8 mouse cellular contexts compared by ENCODE assay signal in the genomic region with DNA sequence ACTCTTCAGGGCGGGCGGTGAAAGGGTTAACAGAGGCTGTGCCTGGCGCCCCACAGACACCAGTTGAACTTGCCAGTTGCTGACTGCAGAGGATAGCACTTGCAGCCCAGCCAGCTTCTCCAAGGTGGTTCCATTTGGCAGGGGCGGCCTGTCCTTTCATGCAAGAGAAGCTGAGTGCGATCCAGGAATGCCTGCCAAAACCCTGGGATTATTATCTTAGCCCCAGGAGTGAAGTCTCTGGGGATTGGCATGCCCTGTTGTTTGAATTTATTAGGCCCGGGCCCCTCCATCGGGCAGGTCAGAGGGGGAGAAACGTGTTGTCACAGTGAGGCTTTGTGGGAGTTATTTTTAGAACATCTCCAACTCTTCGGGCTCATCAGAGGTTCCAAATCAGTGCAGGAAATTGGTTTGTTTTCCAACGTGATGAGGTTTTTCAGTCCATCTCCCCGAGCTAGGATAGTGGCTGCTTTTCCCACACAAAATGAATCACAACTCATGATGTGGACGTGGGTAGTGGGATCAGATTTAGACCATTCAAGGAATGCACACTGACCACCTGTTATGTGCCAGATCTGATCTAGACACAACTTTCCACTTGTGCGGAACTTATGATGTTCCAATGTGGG.
A peak's percentile ranks its signal among the peaks of the same experiment; 100 is the strongest.
DNase-seq lines count a peak whose midpoint lies in the region; ATAC-seq lines count a peak whose summit lies in the region.

No protein-coding gene starts in this region.

- intact Hi-C loops in gastrocnemius, postnatal 36 days (cut with DNase I): no loop called here

- peaks cover 4% of the 10 kb centered on the region; the same call in 1 of the 2 replicates for H3K27me3 ChIP-seq in midbrain, embryonic 13.5 days
- H3K27me3 ChIP-seq in midbrain, embryonic 11.5 days (ENCODE audit: control insufficient read depth, insufficient read depth, low read length): no peaks in the 10 kb centered on the region

- no peaks in the 10 kb centered on the region for H3K9me3 ChIP-seq in midbrain, embryonic 13.5 days
- no peaks in the 10 kb centered on the region for H3K9me3 ChIP-seq in midbrain, embryonic 11.5 days (ENCODE audit: control insufficient read depth, low read length)

- ATAC-seq in midbrain, embryonic 13.5 days: 0 out of 2 replicates have a peak, but pooled peaks have one; percentile 15
- ATAC-seq in midbrain, embryonic 11.5 days (ENCODE audit: low FRiP score): no peak

- peaks cover 50% of the 10 kb centered on the region for H3K4me1 ChIP-seq in midbrain, embryonic 13.5 days (replicated peaks)
- peaks cover 10% of the 10 kb centered on the region; the same call in 1 of the 2 replicates for H3K4me1 ChIP-seq in midbrain, embryonic 11.5 days (ENCODE audit: control insufficient read depth, insufficient read depth, low read length)

- no peak overlapping the region for H3K4me3 ChIP-seq in midbrain, embryonic 13.5 days (replicated peaks)
- H3K4me3 ChIP-seq in midbrain, embryonic 11.5 days (ENCODE audit: low read depth, low read length): no peak overlapping the region

- no peak for DNase-seq in midbrain, embryonic 11.5 days (ENCODE audit: low spot score, missing footprints)
- peak; percentile 90 for DNase-seq in cerebellum, adult 9-11 months
- DNase-seq in gastrocnemius, postnatal 36 days: peak; percentile 58 to 66
- peak; percentile 42 to 48 for DNase-seq in layer of hippocampus, adult 18-20 months (ENCODE audit: low spot score in 2 of 2)
- peak; percentile 85 to 90 for DNase-seq in right cerebral cortex, postnatal 10 days (ENCODE audit: low spot score in 2 of 2)
- no peak for DNase-seq in thymus, adult 18-20 months
- no peak for DNase-seq in yolk sac, embryonic 10.5 days (ENCODE audit: low spot score)

- 48% methylated on average over 13 of the region's 13 CpGs for WGBS in midbrain, embryonic 13.5 days
- WGBS in midbrain, embryonic 11.5 days: 56% methylated on average over 13 of the region's 13 CpGs

- H3K27ac ChIP-seq in midbrain, embryonic 13.5 days: 0 out of 2 replicates have a peak overlapping the region, but pooled peaks have one; percentile 26
- no peak overlapping the region for H3K27ac ChIP-seq in midbrain, embryonic 11.5 days (ENCODE audit: low read depth, low read length)

- no peaks in the 10 kb centered on the region for H3K36me3 ChIP-seq in midbrain, embryonic 13.5 days
- no peaks in the 10 kb centered on the region for H3K36me3 ChIP-seq in midbrain, embryonic 11.5 days (ENCODE audit: control insufficient read depth, insufficient read depth, low read length)

- no peak overlapping the region for H3K9ac ChIP-seq in midbrain, embryonic 13.5 days (replicated peaks)
- no peak overlapping the region for H3K9ac ChIP-seq in midbrain, embryonic 11.5 days (ENCODE audit: low read length)

- no peak overlapping the region for H3K4me2 ChIP-seq in midbrain, embryonic 13.5 days (replicated peaks)
- no peak overlapping the region for H3K4me2 ChIP-seq in midbrain, embryonic 11.5 days

Comparison
In these comparisons a context has a peak if more than half of its experiments do, and no peak if none do; other contexts are left out.
1. DNase-seq: peak in cerebellum, adult 9-11 months (single experiment), gastrocnemius, postnatal 36 days (2 of 2), layer of hippocampus, adult 18-20 months (2 of 2) and right cerebral cortex, postnatal 10 days (2 of 2); none in midbrain, embryonic 11.5 days (single experiment), thymus, adult 18-20 months (0 of 2) and yolk sac, embryonic 10.5 days (single experiment).